Mouse (Mus musculus) retina, postnatal 7 days (tissue): Measurements from ENCODE around the gene Mcm3.
A peak's percentile ranks its signal among the peaks of the same experiment; 100 is the strongest.

Source experiments
- DNase-seq: peaks from one replicate; pipeline ENCODE4 v3.0.0-alpha.2; 2012; ENCODE audit warnings: low read depth, low spot score

Mcm3 gene

GRCm38 (mm10) chr1:20819771-20820605 lies at the start of gene Mcm3:
Mcm3 (minus strand) TSS chr1:20820312.
- peak; percentile 89 for DNase-seq

- no peak for DNase-seq
Measured at GRCm38 (mm10) chr1:20868036-20868435, 47.9 kb upstream of the Mcm3 start.

- no peak for DNase-seq
Measured at GRCm38 (mm10) chr1:20867241-20867902, 47.3 kb upstream of the Mcm3 start.

GRCm38 (mm10) chr1:20863452-20864172 lies 43.5 kb upstream of the Mcm3 start:
- DNase-seq, result no peak

- no peak for DNase-seq
Measured at GRCm38 (mm10) chr1:20861865-20862264, 41.8 kb upstream of the Mcm3 start.

- DNase-seq, result no peak
Measured at GRCm38 (mm10) chr1:20860775-20861174, 40.7 kb upstream of the Mcm3 start.

GRCm38 (mm10) chr1:20856924-20857902 lies 37.1 kb upstream of the Mcm3 start:
- DNase-seq, result no peak

- DNase-seq, result no peak
Measured at GRCm38 (mm10) chr1:20839911-20840310, 19.8 kb upstream of the Mcm3 start.

GRCm38 (mm10) chr1:20836551-20837125 lies 16.5 kb upstream of the Mcm3 start:
- no peak for DNase-seq

- no peak for DNase-seq
Measured at GRCm38 (mm10) chr1:20833141-20833511, 13.0 kb upstream of the Mcm3 start.

GRCm38 (mm10) chr1:20832473-20833140 lies 12.5 kb upstream of the Mcm3 start:
- DNase-seq, result no peak

GRCm38 (mm10) chr1:20830546-20830945 lies 10.4 kb upstream of the Mcm3 start:
- no peak for DNase-seq

GRCm38 (mm10) chr1:20828061-20828460 lies 7.9 kb upstream of the Mcm3 start:
- DNase-seq, result no peak

GRCm38 (mm10) chr1:20825036-20825435 lies 4.9 kb upstream of the Mcm3 start:
- no peak for DNase-seq

GRCm38 (mm10) chr1:20823906-20824305 lies 3.8 kb upstream of the Mcm3 start:
- no peak for DNase-seq

GRCm38 (mm10) chr1:20823471-20823870 lies 3.4 kb upstream of the Mcm3 start:
- no peak for DNase-seq

- no peak for DNase-seq
Measured at GRCm38 (mm10) chr1:20820959-20821358, 847 bp upstream of the Mcm3 start.

GRCm38 (mm10) chr1:20817596-20817995 lies 2.5 kb downstream of the Mcm3 start:
- DNase-seq, result no peak

GRCm38 (mm10) chr1:20817172-20817571 lies 2.9 kb downstream of the Mcm3 start:
- no peak for DNase-seq

- DNase-seq, result no peak
Measured at GRCm38 (mm10) chr1:20814521-20814920, 5.6 kb downstream of the Mcm3 start.
